Mouse (Mus musculus) embryonic facial prominence, embryonic 12.5 days (tissue): ENCODE measurements around the gene Hist1h3f. TPM values are rescaled to one million over a fixed set of nuclear protein-coding genes. Genes with fewer than 3 reads are reported as not detected.

ENCODE experiments used
- ATAC-seq: fragments of 200-750 bp; cut with Nextera tagmentation; 2 replicates; pipeline ENCODE4 v1.8.0; 2017; ENCODE audit not compliant: insufficient number of reproducible peaks, insufficient read depth, low FRiP score, low TSS enrichment
- H3K27ac ChIP-seq: fragments of 300-500 bp; sonication (generic); 2 replicates; pipeline ENCODE4 v1.5.1; 2016; ENCODE audit warnings: mild to moderate bottlenecking
- H3K27me3 ChIP-seq: fragments of 300-500 bp; sonication (generic); 2 replicates; pipeline ENCODE4 v1.6.1; 2016; ENCODE audit warnings: mild to moderate bottlenecking, moderate library complexity
- H3K36me3 ChIP-seq: fragments of 300-500 bp; sonication (generic); 2 replicates; pipeline ENCODE4 v1.6.1; 2016; ENCODE audit warnings: mild to moderate bottlenecking
- H3K4me1 ChIP-seq: fragments of 300-500 bp; sonication (generic); 2 replicates; pipeline ENCODE4 v1.6.1; 2016
- H3K4me2 ChIP-seq: fragments of 300-500 bp; sonication (generic); replicated peaks from 2 replicates; pipeline ENCODE4 v1.6.1; 2016; ENCODE audit warnings: mild to moderate bottlenecking, moderate library complexity
- H3K4me3 ChIP-seq: fragments of 300-500 bp; sonication (generic); 2 replicates; pipeline ENCODE4 v1.5.1; 2016; ENCODE audit warnings: mild to moderate bottlenecking
- H3K9ac ChIP-seq: fragments of 300-500 bp; sonication (generic); 2 replicates; pipeline ENCODE4 v1.6.1; 2016; ENCODE audit warnings: mild to moderate bottlenecking, moderate library complexity
- H3K9me3 ChIP-seq: fragments of 300-500 bp; sonication (generic); 2 replicates; pipeline ENCODE4 v1.6.1; 2016; ENCODE audit warnings: mild to moderate bottlenecking, moderate library complexity
- WGBS: fragments of 180-500 bp; shearing (Covaris S2); methylation state at CpG from one replicate; pipeline ENCODE4 v1.1.7; 2016; 5-methylcytosine and 5-hydroxymethylcytosine counted together
- polyA plus RNA-seq: library from polyadenylated mRNA; unstranded; fragments of >200 nt; fragmentation: Nextera tagmentation; extraction: Ambion mirVana; gene quantifications from 2 replicates; pipeline ENCODE4 v1.2.1, GENCODE M21; 2016

Gene Hist1h3f
- polyA plus RNA-seq, 1 experiment from 2014 or later, result 2.3 TPM

DNA sequence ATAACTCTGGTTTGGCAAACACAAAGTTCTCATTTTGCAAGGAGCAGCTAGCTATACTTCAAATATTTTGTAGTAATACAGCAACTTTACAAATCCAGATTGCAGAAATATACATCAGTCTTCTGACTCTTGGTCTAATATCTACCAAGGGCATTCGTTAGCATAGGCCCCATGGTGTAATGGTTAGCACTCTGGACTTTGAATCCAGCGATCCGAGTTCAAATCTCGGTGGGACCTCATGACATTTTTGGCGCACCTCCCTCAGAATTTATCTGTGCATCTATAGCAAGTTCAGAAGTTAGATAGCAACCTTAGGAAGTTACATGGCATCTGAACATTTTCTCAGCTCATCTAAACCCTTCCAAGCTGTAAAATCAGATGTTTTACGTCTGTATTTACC is 25.0 kb upstream of the Hist1h3f start:
- under 1% methylated on average over 6 of the region's 6 CpGs for WGBS
- Histone ChIP-seq H3K27me3 (no peaks in the 10 kb centered on the region), H3K4me3 (peak overlapping the region; percentile 38), H3K4me1 (no peaks in the 10 kb centered on the region), H3K9me3 (no peaks in the 10 kb centered on the region), H3K36me3 (no peaks in the 10 kb centered on the region), H3K27ac (no peak overlapping the region), H3K9ac (no peak overlapping the region), H3K4me2 (peak overlapping the region; percentile 66)
- no peak for ATAC-seq

DNA sequence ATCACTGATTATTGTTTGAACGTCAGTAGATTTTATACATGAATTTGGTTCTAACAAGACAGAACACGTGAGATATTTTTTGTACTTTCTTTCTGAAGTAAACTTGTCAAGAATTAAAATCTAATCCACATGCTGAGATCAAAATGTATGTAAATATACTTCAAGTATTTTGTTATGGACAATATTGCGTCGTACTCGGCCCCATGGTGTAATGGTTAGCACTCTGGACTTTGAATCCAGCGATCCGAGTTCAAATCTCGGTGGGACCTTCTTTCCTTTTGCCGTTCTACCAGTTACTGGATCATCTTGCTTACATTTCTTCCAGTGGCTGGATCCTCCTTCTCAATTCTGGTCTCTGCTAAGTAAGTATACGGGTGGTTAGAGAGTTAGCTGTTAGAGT is 24.4 kb upstream of the Hist1h3f start:
- WGBS, result under 1% methylated on average over 10 of the region's 10 CpGs
- ATAC-seq, result 0 out of 2 replicates have a peak, but pooled peaks have one; percentile 47
- Histone ChIP-seq H3K4me3 (peak overlapping the region; percentile 38), H3K4me2 (peak overlapping the region; percentile 66), H3K9me3 (no peaks in the 10 kb centered on the region), H3K27me3 (no peaks in the 10 kb centered on the region), H3K4me1 (no peaks in the 10 kb centered on the region), H3K9ac (no peak overlapping the region), H3K27ac (no peak overlapping the region), H3K36me3 (no peaks in the 10 kb centered on the region)

DNA sequence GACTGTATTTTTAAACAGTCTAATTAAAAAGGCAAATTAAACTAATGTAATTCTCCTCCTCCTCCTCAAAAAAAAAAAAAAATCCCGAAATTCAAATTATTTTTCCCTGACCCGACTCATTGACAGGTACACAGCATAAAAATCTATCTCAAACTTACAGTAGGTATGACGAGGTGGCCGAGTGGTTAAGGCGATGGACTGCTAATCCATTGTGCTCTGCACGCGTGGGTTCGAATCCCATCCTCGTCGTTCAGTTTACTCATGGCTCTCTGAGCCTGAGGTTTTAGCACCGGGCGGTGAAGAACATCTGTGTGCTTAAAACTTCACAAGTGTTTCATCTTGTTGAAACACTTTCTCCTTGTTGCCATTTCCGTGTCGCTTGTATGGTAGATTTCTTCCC is 22.1 kb upstream of the Hist1h3f start:
- 1% methylated on average over 14 of the region's 14 CpGs for WGBS
- Histone ChIP-seq H3K9me3 (no peaks in the 10 kb centered on the region), H3K27ac (no peak overlapping the region), H3K9ac (no peak overlapping the region), H3K4me2 (peak overlapping the region; percentile 15; the same call in 1 of the 2 replicates), H3K4me3 (0 out of 2 replicates have a peak overlapping the region, but pooled peaks have one; percentile 5), H3K27me3 (no peaks in the 10 kb centered on the region), H3K4me1 (no peaks in the 10 kb centered on the region), H3K36me3 (no peaks in the 10 kb centered on the region)
- ATAC-seq, result no peak

DNA sequence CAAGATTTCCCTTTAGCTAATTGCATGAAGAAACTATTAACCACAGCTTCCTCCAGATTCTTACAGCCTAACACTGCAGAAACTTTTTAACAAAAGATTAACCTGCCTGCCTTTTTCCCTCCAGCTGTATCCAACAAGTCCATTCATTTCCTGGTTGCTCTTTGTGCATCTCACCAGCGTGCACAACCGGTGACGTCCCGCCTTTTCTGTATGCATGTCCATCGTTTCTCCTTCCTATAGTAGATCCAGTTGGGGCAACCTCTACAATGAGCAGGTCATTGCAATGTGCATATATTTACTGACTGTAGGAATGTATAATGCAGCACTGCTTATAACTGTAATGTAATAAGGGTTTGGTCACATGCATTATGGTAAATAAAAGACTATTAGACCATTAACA is 19.9 kb upstream of the Hist1h3f start:
- Histone ChIP-seq H3K4me3 (no peak overlapping the region), H3K27me3 (no peaks in the 10 kb centered on the region), H3K36me3 (no peaks in the 10 kb centered on the region), H3K9ac (no peak overlapping the region), H3K4me1 (peaks cover 8% of the 10 kb centered on the region; the same call in 1 of the 2 replicates), H3K9me3 (no peaks in the 10 kb centered on the region), H3K4me2 (no peak overlapping the region), H3K27ac (no peak overlapping the region)
- no peak for ATAC-seq
- 55% methylated on average over 5 of the region's 5 CpGs for WGBS

DNA sequence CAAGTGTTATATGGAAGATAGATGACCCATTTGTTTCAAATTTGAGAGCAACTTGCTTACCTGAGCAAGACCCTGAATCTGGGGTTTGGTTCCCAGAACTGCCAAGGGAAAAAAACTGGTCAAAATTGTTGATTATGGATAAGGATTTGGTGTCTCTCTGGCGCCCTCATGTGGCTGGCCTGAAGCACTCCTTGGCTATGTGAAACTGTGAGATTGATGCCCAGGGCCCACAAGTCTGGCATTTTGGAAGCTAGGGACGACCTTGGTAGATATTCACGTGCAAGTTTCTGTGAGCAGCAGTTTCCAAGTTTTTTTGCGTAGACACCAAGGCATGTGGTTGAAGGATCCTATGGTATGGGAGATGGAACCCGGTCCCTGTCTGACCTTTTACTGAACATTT is 19.2 kb upstream of the Hist1h3f start:
- WGBS, result 8% methylated on average over 5 of the region's 5 CpGs
- ATAC-seq, result no peak

DNA sequence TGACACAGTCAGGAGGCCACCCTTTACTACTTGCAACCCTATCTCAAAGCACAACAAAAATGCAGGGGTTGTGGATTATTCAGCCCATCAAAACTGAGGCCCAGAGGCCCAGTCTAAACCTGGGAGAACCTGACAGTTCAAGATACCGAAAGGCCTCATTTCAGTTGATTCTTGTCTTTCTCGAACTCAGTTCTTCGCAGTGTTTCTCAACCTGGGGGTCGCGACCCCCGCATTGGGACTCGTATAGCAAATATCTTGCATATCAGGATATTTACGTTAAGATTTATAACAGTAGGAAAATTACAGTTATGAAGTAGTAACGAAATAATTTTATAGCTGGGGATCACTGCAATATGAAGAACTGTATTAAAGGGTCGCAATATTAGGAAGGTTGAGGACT is 18.0 kb upstream of the Hist1h3f start:
- peak overlapping the region; percentile 39 for H3K4me3 ChIP-seq
- H3K27me3 ChIP-seq, result no peaks in the 10 kb centered on the region
- no peaks in the 10 kb centered on the region for H3K36me3 ChIP-seq
- no peak overlapping the region for H3K9ac ChIP-seq
- peaks cover 10% of the 10 kb centered on the region; the same call in 1 of the 2 replicates for H3K4me1 ChIP-seq
- no peak overlapping the region for H3K27ac ChIP-seq
- under 1% methylated on average over 10 of the region's 10 CpGs for WGBS
- no peaks in the 10 kb centered on the region for H3K9me3 ChIP-seq
- ATAC-seq, result no peak
- H3K4me2 ChIP-seq, result peak overlapping the region; percentile 45

More for the DNA sequence above, 19.2 kb upstream of the Hist1h3f start:
- H3K4me1 ChIP-seq, result peaks cover 10% of the 10 kb centered on the region; the same call in 1 of the 2 replicates
- H3K36me3 ChIP-seq, result no peaks in the 10 kb centered on the region
- no peak overlapping the region for H3K27ac ChIP-seq
- H3K27me3 ChIP-seq, result no peaks in the 10 kb centered on the region
- no peak overlapping the region for H3K4me3 ChIP-seq
- H3K9me3 ChIP-seq, result no peaks in the 10 kb centered on the region
- no peak overlapping the region for H3K4me2 ChIP-seq
- H3K9ac ChIP-seq, result no peak overlapping the region

DNA sequence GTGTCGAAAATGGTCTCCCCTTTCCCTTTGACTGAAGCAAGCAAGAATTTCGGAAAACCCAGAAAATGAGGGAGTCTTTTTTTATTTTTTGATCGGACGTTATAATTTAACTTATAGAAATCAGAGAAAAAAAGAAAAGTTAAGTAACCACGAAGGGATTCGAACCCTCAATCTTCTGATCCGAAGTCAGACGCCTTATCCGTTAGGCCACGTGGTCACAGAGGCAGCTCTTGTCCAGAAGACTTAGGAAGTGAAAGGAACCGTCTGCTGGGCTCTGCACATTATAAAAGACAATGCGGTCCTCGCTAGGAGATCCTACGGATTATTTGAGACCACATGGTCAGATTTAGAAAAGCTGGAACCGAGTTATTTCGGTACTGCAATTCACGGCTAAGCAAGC is 17.5 kb upstream of the Hist1h3f start:
- Histone ChIP-seq H3K27ac (peak overlapping the region; percentile 74), H3K9me3 (no peaks in the 10 kb centered on the region), H3K4me3 (peak overlapping the region; percentile 39), H3K36me3 (no peaks in the 10 kb centered on the region), H3K27me3 (no peaks in the 10 kb centered on the region), H3K9ac (no peak overlapping the region), H3K4me1 (peaks cover 10% of the 10 kb centered on the region; the same call in 1 of the 2 replicates), H3K4me2 (peak overlapping the region; percentile 45)
- no peak for ATAC-seq
- WGBS, result under 1% methylated on average over 17 of the region's 17 CpGs

DNA sequence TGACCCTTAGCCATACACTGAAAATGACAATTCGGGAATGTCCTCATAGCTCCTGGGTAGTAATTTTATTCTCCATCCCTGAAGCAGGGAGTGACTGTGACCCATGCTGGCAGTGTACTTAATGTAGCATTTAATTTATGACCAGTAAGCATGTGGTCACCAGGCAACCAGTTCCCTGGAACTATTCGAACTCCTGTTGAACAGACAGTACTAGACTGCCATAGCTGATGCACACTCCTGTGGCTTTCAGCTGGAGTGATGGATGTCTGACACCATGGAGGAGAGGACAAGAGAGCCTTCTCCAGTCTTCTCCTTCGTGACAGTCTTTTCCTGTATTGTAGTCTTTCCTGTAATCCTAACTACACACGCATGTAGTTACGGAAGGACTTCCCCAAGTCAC is 14.8 kb upstream of the Hist1h3f start:
- no peaks in the 10 kb centered on the region for H3K27me3 ChIP-seq
- 81% methylated on average over 5 of the region's 5 CpGs for WGBS
- no peak overlapping the region for H3K4me3 ChIP-seq
- H3K27ac ChIP-seq, result no peak overlapping the region
- no peaks in the 10 kb centered on the region for H3K9me3 ChIP-seq
- no peak overlapping the region for H3K9ac ChIP-seq
- H3K4me1 ChIP-seq, result peaks cover 20% of the 10 kb centered on the region; the same call in 1 of the 2 replicates
- H3K4me2 ChIP-seq, result peak overlapping the region; percentile 29
- no peak for ATAC-seq
- no peaks in the 10 kb centered on the region for H3K36me3 ChIP-seq

DNA sequence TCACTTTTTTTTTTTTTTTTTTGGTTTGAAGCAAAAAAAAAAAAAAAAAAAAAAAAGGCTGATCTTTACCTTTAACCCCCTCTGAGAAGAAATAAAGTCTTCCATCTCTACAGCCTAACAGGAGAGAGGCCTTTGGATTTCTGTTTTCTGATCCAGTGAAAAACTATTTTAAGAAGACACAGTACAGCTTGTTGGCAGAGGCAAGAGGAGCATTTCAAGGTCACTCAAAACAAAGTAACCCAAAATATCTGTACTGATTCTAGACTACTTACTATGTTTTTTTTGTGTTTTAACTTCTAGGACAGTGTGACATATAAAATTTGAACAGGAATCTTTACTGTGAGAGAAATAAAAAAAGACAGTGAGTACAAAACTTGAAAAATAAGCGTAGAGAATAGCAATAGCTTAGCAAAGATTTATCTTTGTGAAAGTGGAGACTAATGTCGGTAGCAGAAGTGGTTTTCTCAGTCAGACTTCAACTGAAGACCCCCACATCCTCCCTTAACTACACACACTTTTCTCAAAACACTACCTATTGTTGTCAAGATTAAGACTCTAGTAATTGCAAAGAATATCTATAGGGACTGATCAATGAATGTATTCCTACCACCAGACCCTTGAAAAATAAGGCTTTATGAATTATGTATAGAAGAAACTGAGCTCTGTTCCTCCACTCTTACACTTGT is 14.2 kb upstream of the Hist1h3f start:
- 31% methylated on average over 2 of the region's 2 CpGs for WGBS
- peak overlapping the region; percentile 54 for H3K9ac ChIP-seq
- peaks cover 20% of the 10 kb centered on the region; the same call in 1 of the 2 replicates for H3K4me1 ChIP-seq
- H3K4me2 ChIP-seq, result peak overlapping the region; percentile 54
- H3K27ac ChIP-seq, result peak overlapping the region; percentile 95
- no peaks in the 10 kb centered on the region for H3K36me3 ChIP-seq
- ATAC-seq, result no peak
- H3K27me3 ChIP-seq, result no peaks in the 10 kb centered on the region
- peak overlapping the region; percentile 55 for H3K4me3 ChIP-seq
- no peaks in the 10 kb centered on the region for H3K9me3 ChIP-seq

DNA sequence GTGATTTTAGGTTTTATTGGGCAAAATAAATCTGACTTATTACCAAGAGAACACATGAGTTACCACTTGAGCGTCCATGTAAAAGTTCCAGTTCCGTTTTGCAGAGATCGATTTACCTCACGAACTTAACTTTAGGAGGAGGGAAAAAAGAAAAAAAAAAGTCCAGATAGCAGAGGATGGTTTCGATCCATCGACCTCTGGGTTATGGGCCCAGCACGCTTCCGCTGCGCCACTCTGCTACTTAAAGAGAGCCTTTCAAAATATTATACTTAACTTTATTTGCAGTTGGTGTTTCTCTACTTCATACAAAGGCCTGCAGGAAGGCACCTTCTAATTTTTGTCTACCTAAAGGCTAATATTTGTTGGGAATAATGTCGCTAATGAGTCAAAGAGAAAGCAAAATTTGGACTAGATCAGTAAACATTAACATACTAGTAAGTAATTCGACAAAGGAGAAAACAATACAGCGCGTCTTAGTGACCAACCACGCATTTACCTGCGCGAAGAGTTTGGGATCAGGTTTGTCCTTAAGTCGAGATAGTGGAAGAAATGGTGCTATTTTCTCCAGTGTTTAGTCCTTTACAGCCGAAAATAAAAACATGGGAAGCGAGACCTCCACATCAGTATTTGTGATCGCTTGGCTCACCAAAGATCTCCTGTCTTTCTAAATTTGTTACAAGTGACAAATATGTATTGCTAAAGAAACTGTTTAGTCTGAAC is 13.5 kb upstream of the Hist1h3f start:
- no peak for ATAC-seq
- H3K36me3 ChIP-seq, result no peaks in the 10 kb centered on the region
- peak overlapping the region; percentile 54 for H3K9ac ChIP-seq
- peaks cover 20% of the 10 kb centered on the region; the same call in 1 of the 2 replicates for H3K4me1 ChIP-seq
- H3K4me3 ChIP-seq, result peak overlapping the region; percentile 55
- peak overlapping the region; percentile 95 for H3K27ac ChIP-seq
- under 1% methylated on average over 20 of the region's 20 CpGs for WGBS
- H3K4me2 ChIP-seq, result peak overlapping the region; percentile 54
- H3K27me3 ChIP-seq, result no peaks in the 10 kb centered on the region
- H3K9me3 ChIP-seq, result no peaks in the 10 kb centered on the region

DNA sequence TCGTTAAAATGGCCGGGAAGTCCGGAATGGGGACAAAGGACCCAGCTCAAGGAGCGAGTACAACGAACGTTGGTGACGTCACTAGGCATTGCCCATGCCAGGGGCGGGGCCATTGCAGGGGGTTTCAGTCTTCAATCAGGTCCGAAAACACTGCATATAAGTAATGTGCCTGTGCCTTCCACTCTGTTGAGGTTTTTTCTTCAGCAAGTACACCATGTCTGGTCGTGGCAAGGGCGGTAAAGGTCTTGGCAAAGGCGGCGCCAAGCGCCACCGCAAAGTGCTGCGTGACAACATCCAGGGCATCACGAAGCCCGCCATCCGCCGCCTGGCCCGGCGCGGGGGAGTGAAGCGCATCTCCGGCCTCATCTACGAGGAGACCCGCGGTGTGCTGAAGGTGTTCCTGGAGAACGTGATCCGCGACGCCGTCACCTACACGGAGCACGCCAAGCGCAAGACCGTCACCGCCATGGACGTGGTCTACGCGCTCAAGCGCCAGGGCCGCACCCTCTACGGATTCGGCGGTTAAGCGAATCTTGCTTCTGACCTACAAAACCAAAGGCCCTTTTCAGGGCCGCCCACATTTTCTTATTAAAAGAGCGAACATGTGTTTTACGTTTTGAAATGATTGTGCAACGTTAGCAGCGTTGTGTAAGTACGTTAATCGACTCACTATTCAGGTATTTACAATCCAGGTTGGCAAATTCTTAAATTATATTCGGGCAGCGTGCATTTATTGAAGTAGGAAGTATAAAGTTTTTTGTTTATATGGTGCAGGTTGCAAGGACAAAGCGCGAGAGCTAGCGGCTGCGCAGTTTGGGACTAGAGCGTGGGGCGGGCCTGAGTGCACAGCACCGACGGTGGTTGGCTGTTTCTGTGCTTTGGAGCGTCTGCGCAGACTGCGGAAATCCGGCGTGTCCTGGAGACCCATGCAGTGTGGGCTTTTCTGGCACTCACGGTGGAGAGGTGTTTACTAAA is 12.7 kb upstream of the Hist1h3f start, which contains the start of gene Hist1h4h:
Gene Hist1h4h (plus strand): TSS at position 150 of the 975 bp plus-strand sequence.
- under 1% methylated on average over 62 of the region's 70 CpGs for WGBS
- Histone ChIP-seq H3K9ac (peak within 1 kb of the TSS; percentile 69), H3K4me1 (peaks cover 22% of the 10 kb centered on the region), H3K9me3 (no peaks in the 10 kb centered on the region), H3K4me3 (peak within 1 kb of the TSS; percentile 55), H3K27ac (peak within 1 kb of the TSS; percentile 95), H3K36me3 (no peaks in the 10 kb centered on the region), H3K27me3 (no peaks in the 10 kb centered on the region), H3K4me2 (peak within 1 kb of the TSS; percentile 54)
- ATAC-seq, result peak; percentile 82
